Mouse (Mus musculus) thymus, adult 2 months (tissue): Measurements from ENCODE around the gene Usp2.

Experiments
- CTCF ChIP-seq: fragments of 200-500 bp; IDR thresholded peaks from 2 replicates; pipeline ENCODE4 v1.5.1; 2012; ENCODE audit warnings: mild to moderate bottlenecking, control low read depth, low read length, moderate library complexity, borderline replicate concordance; ENCODE audit not compliant: control insufficient read depth, poor library complexity, insufficient read depth; ENCODE audit errors: extremely low read depth
- POLR2A ChIP-seq: fragments of 200-500 bp; IDR thresholded peaks from 2 replicates; pipeline ENCODE4 v1.6.1; 2012; ENCODE audit warnings: mild to moderate bottlenecking, low read length, control low read depth, moderate library complexity; ENCODE audit not compliant: control insufficient read depth, poor library complexity, insufficient read depth; ENCODE audit errors: extremely low read depth

DNA sequence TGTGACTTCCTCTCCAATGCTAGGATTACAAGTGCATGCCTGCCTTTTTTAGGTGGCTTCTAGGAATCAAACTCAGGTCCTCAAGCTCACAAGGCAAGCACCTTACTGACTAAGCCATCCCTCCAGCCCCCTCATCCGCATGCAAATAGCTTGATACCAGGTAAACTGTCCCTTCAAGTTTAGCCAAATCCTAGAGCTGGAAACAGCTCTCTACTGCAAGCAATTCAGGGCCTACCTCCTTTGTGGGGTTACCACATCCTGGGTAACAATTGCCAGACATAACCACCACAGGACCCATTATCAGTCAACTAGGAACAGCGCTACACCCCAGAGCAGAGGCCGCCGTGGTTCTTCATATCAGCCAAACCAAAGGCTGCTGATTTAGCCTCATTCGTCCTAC, 35.7 kb upstream of the Usp2 start:
- TF ChIP-seq CTCF (no peak), POLR2A (no peak)
